Mouse (Mus musculus) limb, embryonic 11.5 days (tissue): ENCODE results near the gene Igfbp5. TPM values are rescaled to one million over a fixed set of nuclear protein-coding genes. Genes with fewer than 3 reads are reported as not detected.

Experiments used
- ATAC-seq: fragments of 200-750 bp; cut with Nextera tagmentation; 2 replicates; pipeline ENCODE4 v1.8.0; 2017; ENCODE audit warnings: low read depth; ENCODE audit not compliant: insufficient number of reproducible peaks, low FRiP score, low TSS enrichment
- DNase-seq: peaks from one replicate; pipeline ENCODE4 v3.0.0-alpha.2; 2015; ENCODE audit warnings: low spot score
- H3K27ac ChIP-seq: fragments of 300-500 bp; sonication (generic); replicated peaks from 2 replicates; pipeline ENCODE4 v1.5.1; 2014; ENCODE audit warnings: low read depth, mild to moderate bottlenecking, low read length
- H3K27me3 ChIP-seq: fragments of 300-500 bp; sonication (generic); 2 replicates; pipeline ENCODE4 v1.6.1; 2014; ENCODE audit warnings: mild to moderate bottlenecking, low read length, mixed read lengths; ENCODE audit not compliant: control insufficient read depth, insufficient read depth
- H3K36me3 ChIP-seq: fragments of 300-500 bp; sonication (generic); 2 replicates; pipeline ENCODE4 v1.6.1; 2014; ENCODE audit warnings: mild to moderate bottlenecking, low read length, moderate library complexity, mixed read lengths; ENCODE audit not compliant: control insufficient read depth, insufficient read depth
- H3K4me1 ChIP-seq: fragments of 300-500 bp; sonication (generic); 2 replicates; pipeline ENCODE4 v1.6.1; 2014; ENCODE audit warnings: low read length, mixed read lengths; ENCODE audit not compliant: control insufficient read depth, insufficient read depth
- H3K4me2 ChIP-seq: fragments of 300-500 bp; sonication (generic); 2 replicates; pipeline ENCODE4 v1.6.1; 2014; ENCODE audit warnings: low read depth, mild to moderate bottlenecking, moderate library complexity; ENCODE audit not compliant: severe bottlenecking
- H3K4me3 ChIP-seq: fragments of 300-500 bp; sonication (generic); 2 replicates; pipeline ENCODE4 v1.5.1; 2014; ENCODE audit warnings: low read depth, low read length
- H3K9ac ChIP-seq: fragments of 300-500 bp; sonication (generic); 2 replicates; pipeline ENCODE4 v1.6.1; 2014; ENCODE audit warnings: mild to moderate bottlenecking, low read length
- H3K9me3 ChIP-seq: fragments of 300-500 bp; sonication (generic); 2 replicates; pipeline ENCODE4 v1.6.1; 2016; ENCODE audit warnings: low read length; ENCODE audit not compliant: control insufficient read depth
- WGBS: fragments of 180-500 bp; shearing (Covaris S2); extraction: QIAGEN DNeasy Blood & Tissue Kit; methylation state at CpG from one replicate; pipeline ENCODE4 v1.1.7; 2014; 5-methylcytosine and 5-hydroxymethylcytosine counted together
- polyA plus RNA-seq: library from polyadenylated mRNA; unstranded; fragments of >200 nt; fragmentation: Nextera tagmentation; extraction: Ambion mirVana; gene quantifications from 2 replicates; pipeline ENCODE4 v1.2.1, GENCODE M21; 2014

The Igfbp5 gene
- polyA plus RNA-seq, 1 experiment from 2014 or later, result 48.4 TPM

DNA sequence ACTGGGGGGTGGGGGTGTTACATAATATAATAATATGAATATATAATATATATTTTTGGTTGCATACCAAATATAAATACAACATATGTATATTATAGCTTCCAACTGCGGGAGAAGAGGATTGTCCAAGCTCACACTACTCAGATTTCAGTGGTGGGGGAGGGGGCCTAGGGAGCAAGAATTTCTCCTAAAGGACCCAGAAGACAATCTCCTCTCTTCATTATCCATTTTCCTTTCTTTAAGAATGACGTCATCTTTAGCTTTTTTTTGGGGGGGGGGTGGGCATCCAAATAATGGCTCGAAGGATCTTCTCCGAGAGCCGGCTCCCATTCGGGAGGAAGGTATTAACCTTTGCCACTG lies 3.4 kb downstream of the Igfbp5 start:
- no peak overlapping the region for H3K27ac ChIP-seq
- 0% methylated on average over 6 of the region's 6 CpGs for WGBS

DNA sequence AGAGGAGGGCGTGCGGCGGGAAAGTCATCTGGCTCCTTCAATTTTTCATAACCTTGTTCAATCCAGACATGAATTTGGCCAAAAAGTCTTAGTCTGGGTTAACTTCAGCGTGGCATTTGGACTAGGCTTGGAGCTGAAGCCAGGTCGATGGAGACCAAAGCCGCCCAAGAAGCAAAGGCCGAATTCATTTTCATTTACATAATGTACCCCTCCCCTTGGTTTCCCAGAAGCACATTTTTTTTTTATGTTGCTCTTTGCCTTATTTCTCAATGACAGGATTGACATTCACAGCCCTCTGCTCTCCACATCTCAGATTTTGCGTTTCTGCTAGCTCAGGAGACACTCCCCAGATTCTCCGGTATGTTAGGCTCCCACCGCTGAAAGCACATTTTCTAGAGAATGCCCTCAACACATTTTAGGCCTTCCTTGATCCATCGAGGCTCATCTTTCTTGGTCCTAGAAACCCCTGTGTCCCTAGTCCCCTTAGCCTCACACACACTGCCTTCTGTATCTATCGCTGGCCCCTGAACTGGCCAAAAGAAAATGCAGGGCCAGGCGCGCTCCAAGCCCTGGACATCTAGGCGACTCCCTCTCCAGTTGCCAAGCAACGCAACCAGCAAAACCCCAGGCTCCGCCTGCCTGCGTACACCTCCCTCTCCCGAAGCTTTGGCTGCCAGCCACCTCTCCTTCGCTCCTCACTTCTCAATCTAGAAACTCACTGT lies 3.9 kb downstream of the Igfbp5 start:
- peak overlapping the region; percentile 85 for H3K4me2 ChIP-seq
- peaks cover 14% of the 10 kb centered on the region for H3K27me3 ChIP-seq
- H3K36me3 ChIP-seq, result no peaks in the 10 kb centered on the region
- no peak overlapping the region for H3K27ac ChIP-seq
- DNase-seq (peak; percentile 79), ATAC-seq (peak; percentile 44; the same call in 1 of the 2 replicates)
- no peaks in the 10 kb centered on the region for H3K9me3 ChIP-seq
- peaks cover 26% of the 10 kb centered on the region for H3K4me1 ChIP-seq
- under 1% methylated on average over 20 of the region's 20 CpGs for WGBS
- H3K4me3 ChIP-seq, result peak overlapping the region; percentile 64
- H3K9ac ChIP-seq, result peak overlapping the region; percentile 30; the same call in 1 of the 2 replicates

More for the DNA sequence above, 3.4 kb downstream of the Igfbp5 start:
- peak overlapping the region; percentile 64 for H3K4me3 ChIP-seq
- peaks cover 21% of the 10 kb centered on the region; the same call in 1 of the 2 replicates for H3K4me1 ChIP-seq
- no peaks in the 10 kb centered on the region for H3K36me3 ChIP-seq
- no peak for DNase-seq
- no peaks in the 10 kb centered on the region for H3K9me3 ChIP-seq
- H3K9ac ChIP-seq, result no peak overlapping the region
- no peak for ATAC-seq
- H3K4me2 ChIP-seq, result peak overlapping the region; percentile 85
- H3K27me3 ChIP-seq, result peaks cover 14% of the 10 kb centered on the region

DNA sequence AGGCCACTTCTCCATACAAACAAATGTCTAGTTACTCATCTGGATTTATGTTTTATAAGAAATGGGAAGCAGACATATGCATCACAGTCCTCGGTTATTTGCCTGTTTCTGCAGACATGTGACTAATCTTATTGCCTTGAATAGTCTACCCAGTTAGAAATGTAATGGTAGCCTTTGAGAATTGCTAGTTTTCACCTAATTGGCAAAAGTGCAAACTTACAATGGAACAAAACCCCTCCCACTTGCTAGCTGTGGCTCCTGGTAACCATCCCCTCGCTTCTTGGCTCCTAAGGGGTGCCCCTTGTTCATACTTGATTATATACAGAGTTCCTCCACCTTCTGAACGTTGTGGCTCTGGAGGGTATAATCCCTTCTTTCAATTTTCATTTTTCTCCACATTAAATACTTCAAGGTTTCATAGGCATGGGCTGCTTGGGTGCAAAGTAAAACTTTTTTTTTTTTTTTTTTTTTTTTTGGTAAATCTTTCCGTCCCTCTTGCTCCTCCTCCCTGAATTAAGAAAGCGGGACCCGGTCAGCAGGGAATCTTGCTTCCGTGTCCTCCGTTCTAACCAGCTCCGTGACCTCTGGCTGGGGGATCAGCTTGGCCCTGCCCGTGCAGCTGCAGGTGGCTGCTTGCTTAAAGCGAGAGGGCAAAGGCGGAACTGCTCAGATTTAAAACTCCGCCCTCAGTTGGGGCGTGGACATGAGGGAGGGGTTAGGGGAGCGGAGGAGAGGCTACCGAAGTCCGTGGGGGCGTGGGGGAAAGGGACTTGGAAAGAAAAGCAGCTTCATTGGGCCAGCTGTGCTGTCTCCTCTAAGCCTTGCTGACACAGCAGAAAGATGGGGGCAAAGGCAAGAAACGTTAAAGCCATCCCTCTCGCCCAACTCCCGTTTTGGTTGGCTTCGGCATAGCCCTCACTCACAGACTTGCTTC lies 4.7 kb downstream of the Igfbp5 start:
- no peak overlapping the region for H3K27ac ChIP-seq
- H3K4me1 ChIP-seq, result peaks cover 20% of the 10 kb centered on the region
- peaks cover 14% of the 10 kb centered on the region for H3K27me3 ChIP-seq

DNA sequence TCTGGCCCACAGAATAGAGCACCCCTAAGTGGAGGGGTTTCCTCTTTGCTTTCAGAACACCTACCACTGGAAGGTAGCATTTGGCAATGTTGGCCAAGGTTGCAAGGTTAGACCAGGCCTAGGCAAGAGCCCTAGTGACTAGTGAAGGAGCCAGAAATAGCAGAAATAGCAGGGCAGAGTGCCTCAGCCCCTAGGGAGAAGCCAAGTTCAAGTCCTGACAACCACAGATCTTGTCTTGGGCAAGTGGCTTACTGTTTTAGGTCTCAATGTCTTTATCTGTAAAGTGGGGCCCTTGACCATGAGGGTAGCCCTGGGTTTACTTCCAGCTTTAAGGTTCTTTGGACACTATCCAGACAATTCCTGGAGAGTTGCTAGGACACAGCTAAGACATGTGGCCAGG lies 5.4 kb downstream of the Igfbp5 start:
- no peak overlapping the region for H3K4me3 ChIP-seq
- ATAC-seq (no peak), DNase-seq (no peak)

More for the DNA sequence above, 4.7 kb downstream of the Igfbp5 start:
- Histone ChIP-seq H3K4me3 (peak overlapping the region; percentile 64), H3K9me3 (no peaks in the 10 kb centered on the region), H3K4me2 (peak overlapping the region; percentile 85), H3K9ac (no peak overlapping the region), H3K36me3 (no peaks in the 10 kb centered on the region)
- peak; percentile 10; the same call in 1 of the 2 replicates for ATAC-seq
- 7% methylated on average over 22 of the region's 22 CpGs for WGBS
- peak; percentile 85 for DNase-seq

DNA sequence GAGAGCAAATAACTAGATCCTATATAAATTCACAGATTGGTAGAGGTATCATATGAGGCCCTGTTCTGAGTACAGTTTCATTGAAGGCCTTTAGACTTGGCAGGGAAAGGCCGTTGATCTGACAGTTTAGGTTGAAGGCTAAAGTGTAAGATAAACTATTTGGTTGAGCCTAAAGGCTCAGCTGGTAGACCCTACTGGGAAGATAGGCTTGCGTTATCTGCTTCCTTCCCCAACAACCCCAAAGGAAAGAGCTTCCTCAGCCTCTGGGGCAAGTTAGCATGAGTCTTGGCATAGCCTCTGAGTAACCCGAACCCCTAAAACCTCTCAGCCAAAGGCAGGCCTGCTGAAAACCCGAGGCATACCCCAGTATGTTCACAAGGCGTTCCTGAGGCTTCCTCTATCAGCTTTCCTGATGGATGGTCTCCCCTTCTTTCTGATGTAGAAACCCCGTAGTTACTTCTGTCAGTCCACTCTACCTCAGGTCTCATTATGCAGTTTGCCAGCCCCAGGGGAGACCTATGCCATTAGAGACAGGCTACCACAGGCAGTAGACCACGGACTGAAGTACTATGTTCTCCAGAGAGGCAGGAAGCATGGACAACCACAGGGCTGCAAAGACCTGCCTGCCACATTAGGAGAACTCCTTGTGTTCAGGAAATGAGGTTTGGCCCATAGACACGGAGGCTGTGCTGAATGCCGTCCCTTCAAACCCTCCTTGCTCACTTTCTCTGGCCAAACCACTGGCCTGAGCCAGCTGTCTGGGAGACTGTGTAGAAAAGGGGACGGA lies 6.1 kb downstream of the Igfbp5 start:
- Histone ChIP-seq H3K4me3 (no peak overlapping the region), H3K27me3 (peaks cover 8% of the 10 kb centered on the region), H3K4me2 (no peak overlapping the region), H3K9ac (no peak overlapping the region), H3K36me3 (no peaks in the 10 kb centered on the region), H3K27ac (no peak overlapping the region), H3K4me1 (peaks cover 17% of the 10 kb centered on the region), H3K9me3 (no peaks in the 10 kb centered on the region)
- 69% methylated on average over 10 of the region's 10 CpGs for whole genome bisulfite sequencing
- no peak for DNase-seq
- ATAC-seq, result no peak

More for the DNA sequence above, 5.4 kb downstream of the Igfbp5 start:
- peaks cover 14% of the 10 kb centered on the region for H3K27me3 ChIP-seq
- H3K9me3 ChIP-seq, result no peaks in the 10 kb centered on the region
- no peak overlapping the region for H3K9ac ChIP-seq
- no peak overlapping the region; the same call in 1 of the 2 replicates for H3K4me2 ChIP-seq
- H3K27ac ChIP-seq, result no peak overlapping the region
- peaks cover 19% of the 10 kb centered on the region for H3K4me1 ChIP-seq
- H3K36me3 ChIP-seq, result no peaks in the 10 kb centered on the region

DNA sequence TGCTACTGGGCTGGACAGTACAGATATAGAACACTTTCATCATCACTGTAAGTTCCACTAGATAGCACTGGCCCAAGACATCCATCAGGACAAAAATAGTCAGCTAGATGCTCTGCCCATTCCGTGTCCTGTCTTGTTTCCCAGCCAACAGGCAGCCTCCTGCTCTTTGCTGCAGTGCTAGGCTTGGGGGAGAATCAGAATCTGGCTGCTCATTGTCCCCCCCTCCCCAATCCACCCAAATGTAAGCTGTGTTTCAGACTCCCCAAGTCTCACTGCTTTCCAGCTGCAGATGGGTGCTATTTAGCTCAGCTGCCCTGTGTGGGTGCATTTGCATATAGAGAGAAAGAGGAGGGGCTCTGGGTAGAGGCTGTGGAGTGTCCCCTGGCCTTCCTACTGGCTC lies 7.3 kb downstream of the Igfbp5 start:
- Histone ChIP-seq H3K9ac (no peak overlapping the region), H3K4me3 (no peak overlapping the region), H3K4me1 (peaks cover 17% of the 10 kb centered on the region), H3K9me3 (no peaks in the 10 kb centered on the region), H3K27me3 (0 out of 2 replicates have a peak, but pooled peaks cover 3% of the 10 kb centered on the region), H3K27ac (no peak overlapping the region), H3K4me2 (no peak overlapping the region), H3K36me3 (no peaks in the 10 kb centered on the region)
- 48% methylated on average over 1 of the region's 1 CpGs for WGBS
- no peak for DNase-seq
- no peak for ATAC-seq

DNA sequence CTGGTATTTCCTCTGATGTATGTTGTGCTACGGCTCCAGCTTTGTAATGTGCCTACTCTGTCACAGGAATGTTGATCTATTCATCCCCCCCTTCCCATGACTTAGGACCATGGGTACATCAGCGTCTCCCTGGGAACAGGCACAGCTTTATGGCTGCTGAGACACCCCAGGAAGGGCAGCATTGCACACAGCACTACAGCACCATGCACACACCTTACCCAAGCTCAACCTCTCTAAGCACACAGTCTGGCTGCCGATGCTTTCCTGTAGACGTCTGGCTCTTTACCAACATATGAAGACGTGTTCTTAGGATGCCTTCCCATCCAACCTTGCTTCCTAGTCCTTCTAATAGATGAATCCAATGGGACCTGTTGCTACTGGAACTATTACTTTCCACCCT lies 8.3 kb downstream of the Igfbp5 start:
- no peaks in the 10 kb centered on the region for H3K36me3 ChIP-seq
- H3K9ac ChIP-seq, result no peak overlapping the region
- H3K4me2 ChIP-seq, result no peak overlapping the region
- ATAC-seq (no peak), DNase-seq (no peak)
- WGBS, result 70% methylated on average over 5 of the region's 5 CpGs
- H3K27ac ChIP-seq, result no peak overlapping the region
- H3K4me3 ChIP-seq, result no peak overlapping the region
- peaks cover 13% of the 10 kb centered on the region for H3K4me1 ChIP-seq
- H3K27me3 ChIP-seq, result no peaks in the 10 kb centered on the region
- H3K9me3 ChIP-seq, result no peaks in the 10 kb centered on the region

DNA sequence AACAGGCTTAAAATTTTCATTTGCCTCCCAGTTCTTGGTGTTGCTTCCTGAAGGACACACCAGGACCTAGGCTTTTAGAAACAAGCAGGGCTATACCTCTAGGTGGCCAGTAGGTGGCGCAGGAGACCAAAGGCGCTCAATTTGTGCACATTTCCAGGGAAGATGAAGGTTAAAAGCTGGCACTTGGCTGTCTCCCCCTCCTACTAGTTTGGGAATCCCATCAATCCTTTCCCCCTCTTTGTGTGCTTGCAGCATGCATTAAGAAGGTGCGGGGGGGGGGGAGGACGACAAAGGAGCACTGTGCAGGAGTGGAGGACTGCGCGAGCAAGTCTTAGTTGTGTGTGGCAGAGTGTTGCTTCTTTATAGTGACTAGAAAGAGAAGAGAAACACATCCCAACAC lies 8.8 kb downstream of the Igfbp5 start:
- H3K9ac ChIP-seq, result no peak overlapping the region
- WGBS, result 28% methylated on average over 6 of the region's 6 CpGs
- H3K4me1 ChIP-seq, result peaks cover 11% of the 10 kb centered on the region
- no peak overlapping the region for H3K4me3 ChIP-seq
- ATAC-seq (no peak), DNase-seq (peak; percentile 91)
- H3K4me2 ChIP-seq, result no peak overlapping the region
- no peak overlapping the region for H3K27ac ChIP-seq
- H3K9me3 ChIP-seq, result no peaks in the 10 kb centered on the region
- no peaks in the 10 kb centered on the region for H3K27me3 ChIP-seq
- H3K36me3 ChIP-seq, result no peaks in the 10 kb centered on the region
